Mouse (Mus musculus): ENCODE measurements at regions not wholly inside any gene's neighbourhood (a gene's known extent, or its start where the extent isn't known, plus 50 kb on each side); places are given as distances from the start of the nearest gene placed in this dataset.

- TF ChIP-seq EP300 (IDR thresholded peaks at IDR 0.05; ENCODE audit: insufficient read depth, low read depth, low read length) = no peak
- TF ChIP-seq CTCF (IDR thresholded peaks at IDR 0.05; ENCODE audit: low read depth, low read length) = no peak
These were observed 1961.0 kb upstream of the G6pd2 start for GRCm38 (mm10) chr5:59847643-59848042.

Data from ES-Bruce4 (cell line).